Mouse (Mus musculus) Patski (cell line): ENCODE results near the gene Tmem59l. TPM values are rescaled to one million over a fixed set of nuclear protein-coding genes. Genes with fewer than 3 reads are reported as not detected.
A peak's percentile ranks its signal among the peaks of the same experiment; 100 is the strongest.

ENCODE experiments used
- ATAC-seq: fragments of 100-300 bp; one replicate; pipeline ENCODE4 v1.8.0; 2021
- CTCF ChIA-PET: fragments of 350-600 bp; sonication (Branson Sonifier 250); formaldehyde crosslinking; loops from one replicate; lab custom pipeline; 2022; ENCODE audit warnings: inconsistent platforms; lab: Charles Lee
- POLR2A ChIA-PET: fragments of 350-600 bp; sonication (Branson Sonifier 250); formaldehyde crosslinking; loops from one replicate; lab custom pipeline; 2022; ENCODE audit warnings: antibody characterized with exemption, inconsistent platforms; lab: Charles Lee
- DNase-seq: peaks from one replicate; pipeline ENCODE4 v3.0.0-alpha.2; 2011; ENCODE audit warnings: low read depth, low spot score
- H3K27me3 ChIP-seq: fragments of 371-371 bp; one replicate; pipeline ENCODE4 v1.5.1; 2021
- CTCF ChIP-seq: fragments of 100-300 bp; IDR thresholded peaks from one replicate; pipeline ENCODE4 v1.5.1; 2021
- in situ Hi-C: fragments of 300-500 bp; cut with MboI; formaldehyde crosslinking; loops from 3 replicates; pipeline ENCODE4 v1.11.1; 2018; ENCODE audit warnings: low pct_unique_long_range_greater_than_20kb, mixed read lengths
- polyA plus RNA-seq: library from polyadenylated mRNA; unstranded; gene quantifications from one replicate; pipeline ENCODE4 v1.2.3, GENCODE M21; 2021

Gene Tmem59l
- polyA plus RNA-seq, 1 experiment from 2014 or later = 0.09 TPM

- H3K27me3 ChIP-seq = no peaks in the 10 kb centered on the region
- DNase-seq (no peak), ATAC-seq (no peak)
- ChIA-PET POLR2A (no interaction called here), CTCF (interaction anchor here (1.4 kb wide), 1 partner anchor 53 kb away, joined by 4 read pairs; no protein-coding TSS in a partner anchor)
- TF ChIP-seq CTCF = no peak
- in situ Hi-C loops = loop anchor here (5.0 kb wide), 2 partner anchors 90 to 125 kb away; no protein-coding TSS in a partner anchor
Measured at GRCm38 (mm10) chr8:70501820-70502529, 14.8 kb upstream of the Tmem59l start.

GRCm38 (mm10) chr8:70500386-70501301 lies 13.5 kb upstream of the Tmem59l start:
- no peak for TF ChIP-seq CTCF
- H3K27me3 ChIP-seq = no peaks in the 10 kb centered on the region
- POLR2A ChIA-PET = interaction anchor here (0.5 kb wide), 1 partner anchor 406 kb away, joined by 5 read pairs; no protein-coding TSS in a partner anchor
- DNase-seq (no peak), ATAC-seq (no peak)
- in situ Hi-C loops = loop anchor here (5.0 kb wide), 2 partner anchors 88 to 123 kb away; no protein-coding TSS in a partner anchor
- CTCF ChIA-PET = interaction anchor here (0.9 to 1.0 kb wide), 2 partner anchors 53 to 117 kb away, joined by 3 to 7 read pairs; no protein-coding TSS in a partner anchor

GRCm38 (mm10) chr8:70495771-70496062 lies 8.6 kb upstream of the Tmem59l start:
- ChIA-PET CTCF (interaction anchor here (2.6 kb wide), 1 partner anchor 9 kb away, joined by 7 read pairs; no protein-coding TSS in a partner anchor), POLR2A (interaction anchor here (1.2 to 1.4 kb wide), 2 partner anchors 25 to 44 kb away, joined by 3 to 4 read pairs; partner anchors contain the start of gene Ell)
- H3K27me3 ChIP-seq = no peaks in the 10 kb centered on the region
- no peak for ATAC-seq
- no peak for TF ChIP-seq CTCF
- no peak for DNase-seq
- in situ Hi-C loops = no loop called here

- in situ Hi-C loops = no loop called here
- POLR2A ChIA-PET = interaction anchor here (1.2 to 1.4 kb wide), 2 partner anchors 25 to 44 kb away, joined by 3 to 4 read pairs; partner anchors contain the start of gene Ell
- no peak for ATAC-seq
- H3K27me3 ChIP-seq = no peaks in the 10 kb centered on the region
- CTCF ChIA-PET = interaction anchor here (2.6 kb wide), 1 partner anchor 10 kb away, joined by 7 read pairs; no protein-coding TSS in a partner anchor
- no peak for TF ChIP-seq CTCF
- DNase-seq = no peak
Measured at GRCm38 (mm10) chr8:70495001-70495770, 8.0 kb upstream of the Tmem59l start.

GRCm38 (mm10) chr8:70494416-70494945 lies 7.3 kb upstream of the Tmem59l start:
- in situ Hi-C loops = no loop called here
- no peaks in the 10 kb centered on the region for H3K27me3 ChIP-seq
- no peak for TF ChIP-seq CTCF
- POLR2A ChIA-PET = interaction anchor here (0.5 to 1.2 kb wide), 2 partner anchors 45 to 245 kb away, joined by 3 to 4 read pairs; partner anchors contain the start of gene Ell
- no peak for DNase-seq
- CTCF ChIA-PET = interaction anchor here (2.6 kb wide), 1 partner anchor 10 kb away, joined by 7 read pairs; no protein-coding TSS in a partner anchor
- ATAC-seq = no peak

GRCm38 (mm10) chr8:70493692-70494415 lies 6.7 kb upstream of the Tmem59l start:
- DNase-seq (no peak), ATAC-seq (peak; percentile 19)
- TF ChIP-seq CTCF = no peak
- POLR2A ChIA-PET = interaction anchor here (0.5 kb wide), 1 partner anchor 245 kb away, joined by 3 read pairs; no protein-coding TSS in a partner anchor
- no peaks in the 10 kb centered on the region for H3K27me3 ChIP-seq
- CTCF ChIA-PET = interaction anchor here (2.6 kb wide), 1 partner anchor 11 kb away, joined by 7 read pairs; no protein-coding TSS in a partner anchor
- in situ Hi-C loops = no loop called here

GRCm38 (mm10) chr8:70492664-70493640 lies 5.8 kb upstream of the Tmem59l start, which contains the start of gene Crlf1:
TSS of gene Crlf1 (plus strand) at chr8:70493158.
- TF ChIP-seq CTCF = no peak
- DNase-seq (no peak), ATAC-seq (no peak)
- POLR2A ChIA-PET = no interaction called here
- in situ Hi-C loops = no loop called here
- H3K27me3 ChIP-seq = no peaks in the 10 kb centered on the region
- CTCF ChIA-PET = no interaction called here

- no peak for DNase-seq
- POLR2A ChIA-PET = no interaction called here
- no peaks in the 10 kb centered on the region for H3K27me3 ChIP-seq
Measured at GRCm38 (mm10) chr8:70490880-70491495, 3.8 kb upstream of the Tmem59l start.

More at GRCm38 (mm10) chr8:70490880-70491495, 3.8 kb upstream of the Tmem59l start:
- CTCF ChIA-PET = no interaction called here
- ATAC-seq = no peak
- TF ChIP-seq CTCF = no peak
- in situ Hi-C loops = no loop called here
